Mouse (Mus musculus): ENCODE data around the gene Nmt1. TPM values are rescaled to one million over a fixed set of nuclear protein-coding genes. Genes with fewer than 3 reads are reported as not detected.

Nmt1 gene
- total RNA-seq (2023), result 64.9 to 70.9 TPM (median 67.6 TPM) in 4 replicates

DNA sequence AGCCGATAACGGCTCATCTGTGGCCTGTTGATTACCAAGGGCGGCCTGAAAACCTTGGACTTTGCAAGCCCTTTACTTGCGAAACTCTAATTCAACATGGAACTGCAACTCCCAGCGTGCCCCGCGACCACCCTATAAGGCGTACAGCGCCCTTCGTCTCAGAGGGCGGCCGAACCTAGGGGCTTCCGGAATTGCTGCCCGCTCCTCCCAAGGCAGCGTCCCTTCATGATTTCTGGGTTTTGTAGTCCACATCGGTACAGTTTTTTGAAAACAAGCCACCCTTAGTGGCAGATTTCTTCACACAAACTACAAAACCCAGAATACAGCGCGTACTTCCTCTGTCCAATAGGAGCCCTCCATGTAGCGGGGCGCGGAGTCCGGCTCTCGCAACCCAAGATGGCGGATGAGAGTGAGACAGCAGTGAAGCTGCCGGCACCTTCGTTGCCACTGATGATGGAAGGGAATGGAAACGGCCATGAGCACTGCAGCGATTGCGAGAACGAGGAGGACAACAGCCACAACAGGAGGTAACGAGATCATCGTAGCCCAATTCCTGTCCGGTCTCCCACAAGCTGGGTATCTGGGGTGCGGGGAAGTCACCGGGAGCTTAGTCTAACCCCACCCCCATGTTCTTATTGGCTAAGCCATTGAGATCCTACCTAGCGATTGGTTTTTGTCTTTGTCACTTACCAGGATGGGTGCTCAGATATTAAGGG lies at the start of gene Nmt1, which contains the start of gene Dcakd:
TSS of gene Nmt1 (plus strand) at position 15 of the 716 bp plus-strand sequence.
TSS of gene Dcakd (minus strand) at position 158 of the 716 bp plus-strand sequence.

DNA sequence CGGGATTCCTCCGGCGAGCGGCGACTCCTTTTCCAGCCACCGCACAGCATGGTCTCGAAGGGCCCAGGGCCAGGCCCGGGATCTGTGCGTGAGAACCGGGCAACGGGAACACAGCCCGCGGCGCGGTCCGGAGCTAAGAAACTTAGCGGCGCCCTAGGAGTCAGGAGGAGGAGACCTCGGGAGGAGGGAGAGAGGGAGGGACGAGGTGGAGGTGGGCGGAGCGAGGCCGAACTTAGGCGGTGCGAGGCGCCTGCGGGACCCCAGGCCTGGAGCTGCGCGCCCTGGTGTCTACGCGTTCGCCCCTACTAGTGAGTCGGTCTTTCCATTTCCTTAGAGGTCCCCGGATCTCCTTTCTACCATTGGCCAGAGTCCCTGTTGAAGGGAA lies 73.5 kb downstream of the Nmt1 start, which contains the start of the genes Plcd3 and Acbd4:
TSS of gene Plcd3 (minus strand) at position 178 of the 385 bp plus-strand sequence.
TSS of gene Acbd4 (plus strand) at position 202 of the 385 bp plus-strand sequence.

DNA sequence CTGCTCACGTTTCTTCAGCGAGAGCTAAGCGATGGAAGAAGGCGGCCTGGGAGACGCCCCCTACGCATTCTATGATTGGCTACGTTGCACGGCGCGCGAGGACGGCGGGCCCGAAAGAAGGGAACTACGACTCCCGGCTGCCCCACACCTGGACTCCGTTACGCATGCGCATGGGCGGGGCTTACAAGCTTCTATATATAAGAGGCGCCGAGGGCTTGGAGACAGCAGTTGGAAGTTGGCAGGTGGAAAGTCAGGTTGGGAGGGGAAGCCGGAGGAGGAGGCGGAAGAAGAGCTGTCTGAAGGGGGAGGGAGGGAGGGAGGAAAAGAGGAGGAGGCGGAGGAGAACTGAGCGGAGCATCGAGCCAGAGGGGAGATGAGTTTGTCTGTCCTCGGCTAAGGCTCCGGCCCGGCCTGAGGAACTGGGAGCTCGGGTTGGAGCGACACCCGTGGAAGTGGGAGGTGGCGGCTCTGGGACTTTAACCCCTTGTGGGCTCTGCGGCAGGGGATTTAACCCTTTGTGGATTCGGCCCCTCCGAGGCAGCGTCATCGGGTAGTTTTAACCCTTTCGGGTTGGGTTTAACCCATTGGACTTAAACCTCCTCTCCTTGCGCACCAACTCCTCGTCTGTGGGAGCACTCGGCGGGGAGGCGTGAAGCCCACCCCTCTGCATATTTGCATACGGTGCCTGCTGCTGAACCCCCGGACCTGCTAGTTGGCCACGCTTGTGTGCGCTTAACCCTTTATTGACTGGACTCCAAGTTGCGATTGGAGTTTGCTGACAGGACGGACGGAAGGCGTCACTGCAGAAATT lies 88.2 kb downstream of the Nmt1 start, which contains the start of gene Hexim1:
TSS of gene Hexim1 (plus strand) at position 224 of the 811 bp plus-strand sequence.

Other genes starting within 250 kb of the Nmt1 start
- not detected in 4 replicates for gene Gjc1, start 208.5 kb upstream of the Nmt1 start, total RNA-seq (2023)
- gene Higd1b, start 192.3 kb upstream of the Nmt1 start, total RNA-seq (2023), result not detected in 4 replicates
- gene Eftud2, start 147.2 kb upstream of the Nmt1 start, total RNA-seq (2023), result 133 to 168 TPM (median 155 TPM) in 4 replicates
- not detected in 4 replicates for gene Ccdc103, start 147.0 kb upstream of the Nmt1 start, total RNA-seq (2023)
- gene Fam187a, start 143.0 kb upstream of the Nmt1 start, total RNA-seq (2023), result not detected in 4 replicates
- gene Gfap, start 127.3 kb upstream of the Nmt1 start, total RNA-seq (2023), result not detected in 4 replicates
- 0.38 to 0.83 TPM (median 0.46 TPM) in 4 replicates for gene Kif18b, start 103.1 kb upstream of the Nmt1 start, total RNA-seq (2023)
- not detected in 4 replicates for gene C1ql1, start 81.5 kb upstream of the Nmt1 start, total RNA-seq (2023)
- gene Dcakd, start 143 bp downstream of the Nmt1 start, total RNA-seq (2023), result 13.1 to 16.8 TPM (median 14.1 TPM) in 4 replicates
- gene Plcd3, start 73.5 kb downstream of the Nmt1 start, total RNA-seq (2023), result 2.2 to 3.2 TPM (median 2.7 TPM) in 4 replicates
- 46.9 to 51.0 TPM (median 48.0 TPM) in 4 replicates for gene Acbd4, start 73.5 kb downstream of the Nmt1 start, total RNA-seq (2023)
- 58.8 to 66.9 TPM (median 59.9 TPM) in 4 replicates for gene Hexim1, start 88.0 kb downstream of the Nmt1 start, total RNA-seq (2023)
- 2.2 to 7.7 TPM (median 4.4 TPM) in 4 replicates for gene Hexim2, start 104.2 kb downstream of the Nmt1 start, total RNA-seq (2023)
- 348 to 376 TPM (median 367 TPM) in 4 replicates for gene Fmnl1, start 142.9 kb downstream of the Nmt1 start, total RNA-seq (2023)
- gene 1700023F06Rik, start 180.4 kb downstream of the Nmt1 start, total RNA-seq (2023), result not detected in 4 replicates
- gene Spata32, start 190.2 kb downstream of the Nmt1 start, total RNA-seq (2023), result not detected in 4 replicates
- 57.5 to 61.4 TPM (median 60.1 TPM) in 4 replicates for gene Map3k14, start 239.3 kb downstream of the Nmt1 start, total RNA-seq (2023)